Mouse (Mus musculus): ENCODE data around the gene Schip1. TPM values are rescaled to one million over a fixed set of nuclear protein-coding genes. Genes with fewer than 3 reads are reported as not detected.

The Schip1 gene
- polyA plus RNA-seq, 1 experiment from 2014 or later: 165 TPM

- Histone ChIP-seq H3K9me3 (replicated peaks; ENCODE audit: control insufficient read depth, low read length) (no peaks in the 10 kb centered on the region), H3K4me1 (ENCODE audit: control insufficient read depth, insufficient read depth, low read length) (no peaks in the 10 kb centered on the region), H3K27me3 (replicated peaks; ENCODE audit: control insufficient read depth, insufficient read depth, low read length) (no peaks in the 10 kb centered on the region), H3K4me2 (ENCODE audit: low read length) (no peak overlapping the region), H3K36me3 (ENCODE audit: control insufficient read depth, insufficient read depth, low read length) (no peaks in the 10 kb centered on the region), H3K9ac (ENCODE audit: low read length) (no peak overlapping the region), H3K27ac (ENCODE audit: low read depth, low read length) (no peak overlapping the region), H3K4me3 (ENCODE audit: low read depth, low read length) (no peak overlapping the region)
- DNase-seq (ENCODE audit: low spot score) (peak; percentile 42), ATAC-seq (no peak)
- whole genome bisulfite sequencing: 72% methylated on average over 4 of the region's 4 CpGs
These were observed 36.7 kb downstream of the Schip1 start for GRCm38 (mm10) chr3:68101343-68101742.

- Histone ChIP-seq H3K4me1 (ENCODE audit: control insufficient read depth, insufficient read depth, low read length) (no peaks in the 10 kb centered on the region), H3K4me2 (ENCODE audit: low read length) (no peak overlapping the region), H3K9ac (ENCODE audit: low read length) (no peak overlapping the region), H3K9me3 (replicated peaks; ENCODE audit: control insufficient read depth, low read length) (no peaks in the 10 kb centered on the region), H3K27ac (ENCODE audit: low read depth, low read length) (no peak overlapping the region), H3K4me3 (ENCODE audit: low read depth, low read length) (no peak overlapping the region), H3K36me3 (ENCODE audit: control insufficient read depth, insufficient read depth, low read length) (no peaks in the 10 kb centered on the region), H3K27me3 (replicated peaks; ENCODE audit: control insufficient read depth, insufficient read depth, low read length) (no peaks in the 10 kb centered on the region)
- DNase-seq (ENCODE audit: low spot score) (peak; percentile 49), ATAC-seq (no peak)
- 27% methylated on average over 2 of the region's 2 CpGs for WGBS
These were observed 40.6 kb downstream of the Schip1 start for GRCm38 (mm10) chr3:68105081-68105685.

- no peak overlapping the region for H3K4me2 ChIP-seq (ENCODE audit: low read length)
- H3K27me3 ChIP-seq (replicated peaks; ENCODE audit: control insufficient read depth, insufficient read depth, low read length): no peaks in the 10 kb centered on the region
- H3K4me1 ChIP-seq (ENCODE audit: control insufficient read depth, insufficient read depth, low read length): no peaks in the 10 kb centered on the region
- H3K9ac ChIP-seq (ENCODE audit: low read length): no peak overlapping the region
- no peaks in the 10 kb centered on the region for H3K36me3 ChIP-seq (ENCODE audit: control insufficient read depth, insufficient read depth, low read length)
- no peak overlapping the region for H3K27ac ChIP-seq (ENCODE audit: low read depth, low read length)
- 52% methylated on average over 5 of the region's 5 CpGs for WGBS
- ATAC-seq: no peak
- peak; percentile 34 for DNase-seq (ENCODE audit: low spot score)
- H3K4me3 ChIP-seq (ENCODE audit: low read depth, low read length): no peak overlapping the region
- H3K9me3 ChIP-seq (replicated peaks; ENCODE audit: control insufficient read depth, low read length): no peaks in the 10 kb centered on the region
These were observed 56.7 kb downstream of the Schip1 start for GRCm38 (mm10) chr3:68121338-68121737.

- H3K27me3 ChIP-seq (replicated peaks; ENCODE audit: control insufficient read depth, insufficient read depth, low read length): no peaks in the 10 kb centered on the region
- no peaks in the 10 kb centered on the region for H3K36me3 ChIP-seq (ENCODE audit: control insufficient read depth, insufficient read depth, low read length)
- no peak overlapping the region for H3K4me2 ChIP-seq (ENCODE audit: low read length)
- ATAC-seq (peak; percentile 34; the same call in 1 of the 2 replicates), DNase-seq (ENCODE audit: low spot score) (peak; percentile 61)
- H3K9me3 ChIP-seq (replicated peaks; ENCODE audit: control insufficient read depth, low read length): no peaks in the 10 kb centered on the region
- H3K27ac ChIP-seq (ENCODE audit: low read depth, low read length): no peak overlapping the region
- H3K4me1 ChIP-seq (ENCODE audit: control insufficient read depth, insufficient read depth, low read length): no peaks in the 10 kb centered on the region
- WGBS: 57% methylated on average over 6 of the region's 6 CpGs
- no peak overlapping the region for H3K9ac ChIP-seq (ENCODE audit: low read length)
- no peak overlapping the region for H3K4me3 ChIP-seq (ENCODE audit: low read depth, low read length)
These were observed 61.8 kb downstream of the Schip1 start for GRCm38 (mm10) chr3:68126284-68126856.

- H3K36me3 ChIP-seq (ENCODE audit: control insufficient read depth, insufficient read depth, low read length): no peaks in the 10 kb centered on the region
- WGBS: 92% methylated on average over 1 of the region's 1 CpGs
- H3K9me3 ChIP-seq (replicated peaks; ENCODE audit: control insufficient read depth, low read length): no peaks in the 10 kb centered on the region
- no peak overlapping the region for H3K4me2 ChIP-seq (ENCODE audit: low read length)
- DNase-seq (ENCODE audit: low spot score) (no peak), ATAC-seq (no peak)
- H3K9ac ChIP-seq (ENCODE audit: low read length): no peak overlapping the region
- no peaks in the 10 kb centered on the region for H3K27me3 ChIP-seq (replicated peaks; ENCODE audit: control insufficient read depth, insufficient read depth, low read length)
- H3K4me1 ChIP-seq (ENCODE audit: control insufficient read depth, insufficient read depth, low read length): no peaks in the 10 kb centered on the region
- no peak overlapping the region for H3K27ac ChIP-seq (ENCODE audit: low read depth, low read length)
- no peak overlapping the region for H3K4me3 ChIP-seq (ENCODE audit: low read depth, low read length)
These were observed 65.8 kb downstream of the Schip1 start for GRCm38 (mm10) chr3:68130386-68130785.

- ATAC-seq: peak; percentile 91
- no peak overlapping the region for H3K27ac ChIP-seq (ENCODE audit: low read depth, low read length)
- DNase-seq (ENCODE audit: low spot score): peak; percentile 86
These were observed 74.4 kb downstream of the Schip1 start for GRCm38 (mm10) chr3:68138833-68139627.

GRCm38 (mm10) chr3:68150688-68151087 is 86.1 kb downstream of the Schip1 start:
- 81% methylated on average over 8 of the region's 8 CpGs for WGBS
- no peak overlapping the region for H3K27ac ChIP-seq (ENCODE audit: low read depth, low read length)
- ATAC-seq (no peak), DNase-seq (ENCODE audit: low spot score) (no peak)
- H3K4me3 ChIP-seq (ENCODE audit: low read depth, low read length): no peak overlapping the region
- H3K4me2 ChIP-seq (ENCODE audit: low read length): no peak overlapping the region
- H3K4me1 ChIP-seq (ENCODE audit: control insufficient read depth, insufficient read depth, low read length): no peaks in the 10 kb centered on the region
- H3K9ac ChIP-seq (ENCODE audit: low read length): no peak overlapping the region
- H3K9me3 ChIP-seq (replicated peaks; ENCODE audit: control insufficient read depth, low read length): no peaks in the 10 kb centered on the region
- H3K27me3 ChIP-seq (replicated peaks; ENCODE audit: control insufficient read depth, insufficient read depth, low read length): no peaks in the 10 kb centered on the region
- no peaks in the 10 kb centered on the region for H3K36me3 ChIP-seq (ENCODE audit: control insufficient read depth, insufficient read depth, low read length)

More at GRCm38 (mm10) chr3:68138833-68139627, 74.4 kb downstream of the Schip1 start:
- Histone ChIP-seq H3K4me1 (ENCODE audit: control insufficient read depth, insufficient read depth, low read length) (no peaks in the 10 kb centered on the region), H3K4me2 (ENCODE audit: low read length) (no peak overlapping the region), H3K9me3 (replicated peaks; ENCODE audit: control insufficient read depth, low read length) (no peaks in the 10 kb centered on the region), H3K27me3 (replicated peaks; ENCODE audit: control insufficient read depth, insufficient read depth, low read length) (no peaks in the 10 kb centered on the region), H3K9ac (ENCODE audit: low read length) (no peak overlapping the region), H3K4me3 (ENCODE audit: low read depth, low read length) (no peak overlapping the region), H3K36me3 (ENCODE audit: control insufficient read depth, insufficient read depth, low read length) (no peaks in the 10 kb centered on the region)
- WGBS: 6% methylated on average over 5 of the region's 5 CpGs

- Histone ChIP-seq H3K9ac (ENCODE audit: low read length) (no peak overlapping the region), H3K4me1 (ENCODE audit: control insufficient read depth, insufficient read depth, low read length) (no peaks in the 10 kb centered on the region), H3K27ac (ENCODE audit: low read depth, low read length) (no peak overlapping the region), H3K9me3 (replicated peaks; ENCODE audit: control insufficient read depth, low read length) (no peaks in the 10 kb centered on the region), H3K36me3 (ENCODE audit: control insufficient read depth, insufficient read depth, low read length) (no peaks in the 10 kb centered on the region), H3K4me3 (ENCODE audit: low read depth, low read length) (no peak overlapping the region), H3K27me3 (replicated peaks; ENCODE audit: control insufficient read depth, insufficient read depth, low read length) (no peaks in the 10 kb centered on the region), H3K4me2 (ENCODE audit: low read length) (no peak overlapping the region)
- DNase-seq (ENCODE audit: low spot score): no peak
- WGBS: 74% methylated on average over 1 of the region's 1 CpGs
- no peak for ATAC-seq
These were observed 95.6 kb downstream of the Schip1 start for GRCm38 (mm10) chr3:68160175-68160574.

- Histone ChIP-seq H3K4me3 (ENCODE audit: low read depth, low read length) (no peak overlapping the region), H3K4me2 (ENCODE audit: low read length) (no peak overlapping the region), H3K9ac (ENCODE audit: low read length) (no peak overlapping the region), H3K4me1 (ENCODE audit: control insufficient read depth, insufficient read depth, low read length) (no peaks in the 10 kb centered on the region), H3K36me3 (ENCODE audit: control insufficient read depth, insufficient read depth, low read length) (no peaks in the 10 kb centered on the region), H3K27ac (ENCODE audit: low read depth, low read length) (no peak overlapping the region), H3K9me3 (replicated peaks; ENCODE audit: control insufficient read depth, low read length) (no peaks in the 10 kb centered on the region), H3K27me3 (replicated peaks; ENCODE audit: control insufficient read depth, insufficient read depth, low read length) (no peaks in the 10 kb centered on the region)
- ATAC-seq (no peak), DNase-seq (ENCODE audit: low spot score) (no peak)
- WGBS: 86% methylated on average over 3 of the region's 3 CpGs
These were observed 96.2 kb downstream of the Schip1 start for GRCm38 (mm10) chr3:68160760-68161159.

All from forebrain, embryonic 14.5 days (tissue).